Mouse (Mus musculus): ENCODE measurements around the gene Susd1. TPM values are rescaled to one million over a fixed set of nuclear protein-coding genes. Genes with fewer than 3 reads are reported as not detected.

Susd1 gene
- total RNA-seq, 2 experiments from 2014 or later = 2.3 to 4.1 TPM

- no peak for DNase-seq
Observed at GRCm38 (mm10) chr4:59338896-59339535, 99.4 kb downstream of the Susd1 start.

GRCm38 (mm10) chr4:59337533-59337885 is 100.9 kb downstream of the Susd1 start:
- DNase-seq = no peak

GRCm38 (mm10) chr4:59336846-59337532 is 101.4 kb downstream of the Susd1 start:
- no peak for DNase-seq

GRCm38 (mm10) chr4:59336439-59336809 is 102.0 kb downstream of the Susd1 start:
- DNase-seq = no peak

- peak in 1 of 2 experiments; percentile 36 for DNase-seq
Observed at GRCm38 (mm10) chr4:59335616-59336438, 102.6 kb downstream of the Susd1 start.

GRCm38 (mm10) chr4:59335101-59335500 is 103.3 kb downstream of the Susd1 start:
- DNase-seq = no peak

GRCm38 (mm10) chr4:59334236-59334635 is 104.2 kb downstream of the Susd1 start:
- DNase-seq = no peak

- DNase-seq = no peak
Observed at GRCm38 (mm10) chr4:59333424-59333895, 105.0 kb downstream of the Susd1 start.

- DNase-seq = no peak
Observed at GRCm38 (mm10) chr4:59332691-59333423, 105.6 kb downstream of the Susd1 start.

GRCm38 (mm10) chr4:59332089-59332488 is 106.3 kb downstream of the Susd1 start:
- peak in 1 of 2 experiments; percentile 55 for DNase-seq

GRCm38 (mm10) chr4:59331633-59332032 is 106.8 kb downstream of the Susd1 start:
- peak; percentile 92 to 93 for DNase-seq

- no peak for DNase-seq
Observed at GRCm38 (mm10) chr4:59330961-59331604, 107.3 kb downstream of the Susd1 start.

GRCm38 (mm10) chr4:59329461-59330304 is 108.8 kb downstream of the Susd1 start:
- peak; percentile 59 to 61 for DNase-seq

GRCm38 (mm10) chr4:59328821-59329220 is 109.6 kb downstream of the Susd1 start:
- no peak for DNase-seq

GRCm38 (mm10) chr4:59327986-59328385 is 110.4 kb downstream of the Susd1 start:
- no peak for DNase-seq

GRCm38 (mm10) chr4:59326031-59326760 is 112.2 kb downstream of the Susd1 start:
- no peak for DNase-seq

- no peak for DNase-seq
Observed at GRCm38 (mm10) chr4:59324317-59324716, 114.1 kb downstream of the Susd1 start.

GRCm38 (mm10) chr4:59323231-59323651 is 115.2 kb downstream of the Susd1 start:
- peak in 1 of 2 experiments; percentile 34 for DNase-seq

- no peak for DNase-seq
Observed at GRCm38 (mm10) chr4:59322733-59323132, 115.7 kb downstream of the Susd1 start.

- DNase-seq = no peak
Observed at GRCm38 (mm10) chr4:59322056-59322455, 116.4 kb downstream of the Susd1 start.

Data from adrenal gland, postnatal 36 days (tissue).